Mouse (Mus musculus) limb, embryonic 11.5 days (tissue): Measurements from ENCODE around the gene Obscn. TPM values are rescaled to one million over a fixed set of nuclear protein-coding genes. Genes with fewer than 3 reads are reported as not detected.
"Not testable (repeated sequence)": the region's sequence is repeated elsewhere in the genome, so short reads cannot be mapped to it uniquely, and the experiment has no call there.

ENCODE experiments used
- ATAC-seq: fragments of 200-750 bp; cut with Nextera tagmentation; 2 replicates; pipeline ENCODE4 v1.8.0; 2017; ENCODE audit warnings: low read depth; ENCODE audit not compliant: insufficient number of reproducible peaks, low FRiP score, low TSS enrichment
- DNase-seq: peaks from one replicate; pipeline ENCODE4 v3.0.0-alpha.2; 2015; ENCODE audit warnings: low spot score
- H3K27ac ChIP-seq: fragments of 300-500 bp; sonication (generic); replicated peaks from 2 replicates; pipeline ENCODE4 v1.5.1; 2014; ENCODE audit warnings: low read depth, mild to moderate bottlenecking, low read length
- H3K27me3 ChIP-seq: fragments of 300-500 bp; sonication (generic); 2 replicates; pipeline ENCODE4 v1.6.1; 2014; ENCODE audit warnings: mild to moderate bottlenecking, low read length, mixed read lengths; ENCODE audit not compliant: control insufficient read depth, insufficient read depth
- H3K36me3 ChIP-seq: fragments of 300-500 bp; sonication (generic); 2 replicates; pipeline ENCODE4 v1.6.1; 2014; ENCODE audit warnings: mild to moderate bottlenecking, low read length, moderate library complexity, mixed read lengths; ENCODE audit not compliant: control insufficient read depth, insufficient read depth
- H3K4me1 ChIP-seq: fragments of 300-500 bp; sonication (generic); 2 replicates; pipeline ENCODE4 v1.6.1; 2014; ENCODE audit warnings: low read length, mixed read lengths; ENCODE audit not compliant: control insufficient read depth, insufficient read depth
- H3K4me2 ChIP-seq: fragments of 300-500 bp; sonication (generic); 2 replicates; pipeline ENCODE4 v1.6.1; 2014; ENCODE audit warnings: low read depth, mild to moderate bottlenecking, moderate library complexity; ENCODE audit not compliant: severe bottlenecking
- H3K4me3 ChIP-seq: fragments of 300-500 bp; sonication (generic); 2 replicates; pipeline ENCODE4 v1.5.1; 2014; ENCODE audit warnings: low read depth, low read length
- H3K9ac ChIP-seq: fragments of 300-500 bp; sonication (generic); 2 replicates; pipeline ENCODE4 v1.6.1; 2014; ENCODE audit warnings: mild to moderate bottlenecking, low read length
- H3K9me3 ChIP-seq: fragments of 300-500 bp; sonication (generic); 2 replicates; pipeline ENCODE4 v1.6.1; 2016; ENCODE audit warnings: low read length; ENCODE audit not compliant: control insufficient read depth
- WGBS: fragments of 180-500 bp; shearing (Covaris S2); extraction: QIAGEN DNeasy Blood & Tissue Kit; methylation state at CpG from one replicate; pipeline ENCODE4 v1.1.7; 2014; 5-methylcytosine and 5-hydroxymethylcytosine counted together
- polyA plus RNA-seq: library from polyadenylated mRNA; unstranded; fragments of >200 nt; fragmentation: Nextera tagmentation; extraction: Ambion mirVana; gene quantifications from 2 replicates; pipeline ENCODE4 v1.2.1, GENCODE M21; 2014

The Obscn gene
- polyA plus RNA-seq, 1 experiment from 2014 or later = 0.08 TPM

DNA sequence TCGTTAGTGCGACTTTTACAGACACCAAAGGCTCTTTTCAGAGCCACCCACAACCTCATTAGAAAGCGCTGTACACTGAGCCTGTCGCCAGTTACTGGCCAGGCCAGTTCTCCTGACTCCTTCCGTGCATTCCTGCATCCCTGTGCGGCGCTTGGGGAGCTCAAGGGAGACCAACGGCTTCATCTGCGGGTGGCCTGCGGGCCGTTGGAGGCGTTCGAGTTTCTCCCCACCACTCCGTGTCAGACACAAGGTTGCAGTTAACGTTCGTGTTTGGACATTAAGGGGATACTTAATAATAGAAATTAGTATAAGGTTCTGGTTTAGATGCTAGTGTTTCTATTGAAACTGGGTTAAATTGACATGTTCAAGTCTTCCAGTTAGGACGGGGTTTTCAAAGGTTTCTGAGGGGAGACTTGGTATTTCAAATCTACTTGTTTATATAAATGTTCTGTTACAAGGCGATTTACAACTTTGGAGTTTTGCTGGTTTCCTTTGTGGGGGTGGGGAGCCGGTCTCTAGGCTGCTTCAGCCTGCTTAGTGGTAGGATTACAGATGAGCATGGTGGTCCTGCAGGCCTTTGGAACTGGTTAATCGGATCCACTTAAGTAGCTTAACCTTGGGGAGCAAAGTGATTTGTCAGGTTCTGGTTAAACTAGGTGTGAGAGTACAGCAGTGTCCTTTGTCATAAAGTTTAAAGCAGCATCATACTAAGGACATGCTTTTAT lies 180.9 kb downstream of the Obscn start:
- Histone ChIP-seq H3K4me3 (peak overlapping the region; percentile 82), H3K36me3 (no peaks in the 10 kb centered on the region; the same call in 1 of the 2 replicates), H3K27me3 (peaks cover 15% of the 10 kb centered on the region; the same call in 1 of the 2 replicates), H3K9me3 (no peaks in the 10 kb centered on the region), H3K27ac (peak overlapping the region; percentile 96), H3K9ac (peak overlapping the region; percentile 90), H3K4me2 (peak overlapping the region; percentile 89), H3K4me1 (peaks cover 18% of the 10 kb centered on the region; the same call in 1 of the 2 replicates)
- DNase-seq (peak; percentile 47), ATAC-seq (peak; percentile 18; the same call in 1 of the 2 replicates)
- WGBS = under 1% methylated on average over 20 of the region's 20 CpGs

DNA sequence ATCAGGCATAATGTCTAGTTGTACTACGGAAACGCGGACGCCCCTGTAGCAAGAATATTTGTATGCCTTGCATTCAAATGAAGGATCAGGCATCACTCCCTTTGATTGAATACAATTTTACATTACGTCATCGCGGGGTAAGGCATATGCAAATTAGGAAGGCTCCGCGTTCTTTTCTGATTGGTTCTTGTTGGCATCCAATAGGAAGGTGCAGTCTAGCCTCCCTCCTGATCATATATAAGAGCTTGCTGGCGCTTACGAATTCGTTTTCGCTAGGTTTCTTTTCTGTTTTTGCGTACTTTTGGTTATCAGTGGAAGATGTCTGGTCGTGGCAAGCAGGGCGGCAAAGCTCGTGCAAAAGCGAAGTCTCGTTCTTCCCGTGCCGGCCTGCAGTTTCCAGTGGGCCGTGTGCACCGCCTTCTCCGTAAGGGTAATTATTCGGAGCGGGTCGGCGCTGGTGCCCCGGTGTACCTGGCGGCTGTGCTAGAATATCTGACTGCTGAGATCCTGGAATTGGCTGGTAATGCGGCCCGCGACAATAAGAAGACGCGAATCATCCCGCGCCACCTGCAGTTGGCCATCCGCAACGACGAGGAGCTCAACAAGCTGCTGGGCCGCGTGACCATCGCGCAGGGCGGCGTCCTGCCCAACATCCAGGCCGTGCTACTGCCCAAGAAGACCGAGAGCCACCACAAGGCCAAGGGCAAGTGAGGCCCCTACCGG lies 181.6 kb downstream of the Obscn start, which contains the start of the genes Hist3h2a and Trim17:
Gene Hist3h2a (plus strand): TSS at position 266 of the 723 bp plus-strand sequence.
Gene Trim17 (plus strand): TSS at position 266 of the 723 bp plus-strand sequence.
- H3K9me3 ChIP-seq = no peaks in the 10 kb centered on the region
- no peaks in the 10 kb centered on the region; the same call in 1 of the 2 replicates for H3K36me3 ChIP-seq
- H3K4me3 ChIP-seq = peak within 1 kb of the TSS; percentile 82
- H3K27me3 ChIP-seq = peaks cover 18% of the 10 kb centered on the region; the same call in 1 of the 2 replicates
- peaks cover 18% of the 10 kb centered on the region; the same call in 1 of the 2 replicates for H3K4me1 ChIP-seq
- DNase-seq (peak; percentile 85), ATAC-seq (peak; percentile 91)
- H3K9ac ChIP-seq = peak within 1 kb of the TSS; percentile 90
- H3K27ac ChIP-seq = peak within 1 kb of the TSS; percentile 96
- peak within 1 kb of the TSS; percentile 89 for H3K4me2 ChIP-seq
- under 1% methylated on average over 49 of the region's 49 CpGs for whole genome bisulfite sequencing

DNA sequence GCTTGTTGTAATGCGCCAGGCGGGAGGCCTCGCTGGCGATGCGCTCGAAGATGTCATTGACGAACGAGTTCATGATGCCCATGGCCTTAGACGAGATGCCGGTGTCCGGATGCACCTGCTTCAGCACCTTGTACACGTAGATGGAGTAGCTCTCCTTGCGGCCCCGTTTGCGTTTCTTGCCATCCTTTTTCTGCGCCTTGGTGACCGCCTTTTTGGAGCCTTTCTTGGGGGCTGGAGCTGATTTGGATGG lies 182.1 kb downstream of the Obscn start:
- WGBS = under 1% methylated on average over 17 of the region's 17 CpGs
- not testable (repeated sequence) for ATAC-seq, DNase-seq, H3K36me3 ChIP-seq, H3K9me3 ChIP-seq
- H3K4me3 ChIP-seq = peak overlapping the region; percentile 82
- peaks cover 20% of the 10 kb centered on the region for H3K27me3 ChIP-seq
- peak overlapping the region; percentile 55; the same call in 1 of the 2 replicates for H3K27ac ChIP-seq
- H3K4me1 ChIP-seq = peaks cover 18% of the 10 kb centered on the region; the same call in 1 of the 2 replicates
- H3K9ac ChIP-seq = peak overlapping the region; percentile 59
- H3K4me2 ChIP-seq = peak overlapping the region; percentile 89

DNA sequence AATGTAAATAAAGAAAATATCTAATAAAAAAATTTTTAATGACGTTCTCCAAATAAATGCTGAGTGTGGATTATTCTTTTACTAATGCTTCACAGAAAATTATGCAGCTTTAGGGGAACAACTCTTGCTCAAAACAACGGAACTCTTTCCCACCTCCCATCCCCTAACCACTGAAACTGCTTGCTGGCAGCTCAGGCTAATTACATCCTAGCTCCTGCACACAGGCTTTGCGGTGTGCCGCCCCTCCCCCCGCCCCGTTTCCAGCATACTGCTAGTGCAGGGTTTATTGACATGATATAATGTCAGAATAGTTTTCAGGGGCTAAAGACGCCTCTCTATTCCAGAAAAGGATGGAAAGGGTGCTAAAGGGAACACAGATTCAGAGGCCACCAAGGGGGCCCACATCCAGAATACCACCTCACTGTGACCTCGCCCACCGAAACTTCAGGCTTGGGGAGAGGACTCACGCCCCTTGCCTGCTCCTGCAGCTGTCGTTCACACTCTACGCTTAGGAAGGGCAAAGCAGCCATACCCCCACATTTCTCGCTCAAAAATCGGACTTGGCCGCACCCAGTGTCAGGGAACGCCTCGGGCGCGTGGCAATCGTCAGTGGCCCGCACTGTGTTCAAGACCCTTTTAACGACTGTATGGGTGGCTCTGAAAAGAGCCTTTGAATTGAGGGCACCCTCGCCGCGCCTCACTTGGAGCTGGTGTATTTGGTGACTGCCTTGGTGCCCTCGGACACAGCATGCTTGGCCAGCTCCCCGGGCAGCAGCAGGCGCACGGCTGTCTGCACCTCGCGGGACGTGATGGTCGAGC lies 182.6 kb downstream of the Obscn start:
- no peak for ATAC-seq
- Histone ChIP-seq H3K36me3 (no peaks in the 10 kb centered on the region; the same call in 1 of the 2 replicates), H3K9ac (peak overlapping the region; percentile 59), H3K27ac (peak overlapping the region; percentile 55; the same call in 1 of the 2 replicates), H3K4me2 (peak overlapping the region; percentile 89), H3K4me1 (peaks cover 18% of the 10 kb centered on the region; the same call in 1 of the 2 replicates), H3K4me3 (peak overlapping the region; percentile 82), H3K27me3 (peaks cover 18% of the 10 kb centered on the region), H3K9me3 (no peaks in the 10 kb centered on the region)
- 2% methylated on average over 33 of the region's 33 CpGs for WGBS
- DNase-seq = peak; percentile 57

DNA sequence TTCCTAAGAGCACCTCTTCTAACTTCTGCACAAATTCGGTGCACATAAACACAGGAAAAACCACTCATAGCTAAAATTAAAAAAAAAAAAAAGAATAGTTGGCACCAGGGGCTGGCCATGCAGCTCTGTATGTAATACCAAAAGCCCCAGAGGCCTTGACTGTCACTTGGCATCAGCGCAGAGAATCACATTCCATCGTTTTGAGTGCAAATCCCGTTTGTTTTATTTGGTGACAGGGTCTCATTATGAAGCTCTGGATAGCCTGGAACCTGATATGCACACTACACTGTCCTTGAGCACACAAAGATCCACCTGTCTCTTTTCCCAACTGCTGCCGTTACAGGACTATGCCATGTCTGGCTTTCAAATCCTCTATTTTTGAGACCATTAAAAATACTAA lies 185.0 kb downstream of the Obscn start:
- peaks cover 10% of the 10 kb centered on the region; the same call in 1 of the 2 replicates for H3K4me1 ChIP-seq
- H3K36me3 ChIP-seq = no peaks in the 10 kb centered on the region
- no peaks in the 10 kb centered on the region for H3K9me3 ChIP-seq
- no peak overlapping the region for H3K9ac ChIP-seq
- ATAC-seq (no peak), DNase-seq (no peak)
- peaks cover 25% of the 10 kb centered on the region for H3K27me3 ChIP-seq
- WGBS = 70% methylated on average over 5 of the region's 5 CpGs
- H3K4me2 ChIP-seq = no peak overlapping the region
- no peak overlapping the region for H3K27ac ChIP-seq
- H3K4me3 ChIP-seq = no peak overlapping the region

DNA sequence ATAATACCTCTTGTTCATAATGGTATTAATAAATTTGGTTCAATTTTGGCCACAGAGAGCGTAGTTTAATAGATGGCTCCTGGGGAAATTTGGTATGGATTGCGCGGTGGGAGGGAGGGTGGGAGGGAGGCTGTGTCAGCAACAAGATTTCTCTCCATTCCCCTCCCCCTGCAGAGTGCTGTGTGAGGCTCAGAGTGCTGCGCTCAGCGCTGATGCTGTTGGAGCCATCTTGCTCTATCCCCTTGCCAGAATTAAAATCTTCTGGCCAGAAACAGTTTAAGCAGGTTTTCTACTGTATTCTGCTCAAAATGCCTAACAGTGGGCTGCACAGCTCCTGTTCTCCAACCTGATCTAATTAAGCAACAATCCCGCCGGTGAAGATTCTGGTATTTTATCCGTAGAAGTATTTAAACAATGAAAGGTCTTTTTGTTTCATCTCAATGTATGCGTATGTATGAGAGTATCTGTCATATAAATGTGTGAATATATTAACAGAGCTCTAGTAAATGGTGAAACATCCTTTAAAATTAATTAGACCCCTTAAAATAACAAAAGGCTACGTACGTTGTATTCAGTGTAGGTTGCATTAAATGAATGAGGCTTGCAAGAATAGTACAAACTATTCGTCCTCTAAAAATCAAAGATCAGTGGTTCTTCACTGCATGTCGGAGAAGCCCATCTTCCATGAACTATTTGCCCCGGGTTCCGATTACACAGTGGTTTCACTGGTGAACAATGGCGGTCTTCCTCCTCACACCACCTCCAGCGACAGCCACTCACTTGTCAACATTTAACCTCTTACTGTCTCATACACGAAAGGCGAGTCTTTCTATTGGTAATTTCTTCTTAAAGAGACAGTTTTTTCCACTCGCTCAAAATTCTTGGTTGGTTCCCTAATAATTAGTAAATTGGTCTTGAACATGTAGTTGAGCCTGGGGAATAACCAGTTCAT lies 186.4 kb downstream of the Obscn start:
- H3K4me2 ChIP-seq = peak overlapping the region; percentile 39
- no peaks in the 10 kb centered on the region for H3K36me3 ChIP-seq
- no peak for DNase-seq
- peak overlapping the region; percentile 1; the same call in 1 of the 2 replicates for H3K9ac ChIP-seq
- H3K4me3 ChIP-seq = peak overlapping the region; percentile 27
- no peaks in the 10 kb centered on the region for H3K9me3 ChIP-seq
- no peak for ATAC-seq
- peaks cover 6% of the 10 kb centered on the region; the same call in 1 of the 2 replicates for H3K4me1 ChIP-seq
- H3K27ac ChIP-seq = no peak overlapping the region; the same call in 1 of the 2 replicates
- H3K27me3 ChIP-seq = peaks cover 25% of the 10 kb centered on the region
- 10% methylated on average over 20 of the region's 20 CpGs for WGBS
